Mouse (Mus musculus) heart, adult 11 months (tissue): ENCODE measurements at regions not wholly inside any gene's neighbourhood (a gene's known extent, or its start where the extent isn't known, plus 50 kb on each side); places are given as distances from the start of the nearest gene placed in this dataset.
A peak's percentile ranks its signal among the peaks of the same experiment; 100 is the strongest.

ENCODE experiments used
- DNase-seq: peaks from one replicate; pipeline ENCODE4 v3.0.0; 2022

GRCm38 (mm10) chr13:78717686-78718431 is 518.3 kb upstream of the Nr2f1 start:
- no peak for DNase-seq

- no peak for DNase-seq
Observed at GRCm38 (mm10) chr13:78717159-78717558, 517.6 kb upstream of the Nr2f1 start.

DNA sequence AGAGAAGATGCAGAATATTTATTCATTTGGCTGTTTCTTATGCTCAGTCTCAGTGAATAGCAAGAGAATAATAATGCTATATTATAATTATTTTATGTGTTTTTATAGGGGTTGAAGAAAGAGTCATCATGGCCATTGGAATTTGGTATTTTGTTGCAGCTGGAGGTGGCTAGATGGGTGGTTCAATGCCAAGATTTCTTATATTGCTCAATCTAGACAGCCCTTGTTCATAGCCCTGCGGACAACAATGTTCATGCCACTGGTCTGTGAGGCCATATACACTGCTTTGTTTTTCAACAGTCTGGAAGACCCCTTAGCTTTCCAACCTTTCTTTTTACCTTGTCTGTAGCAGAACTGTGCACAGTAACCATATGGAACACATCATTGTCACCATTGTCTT is 505.1 kb upstream of the Nr2f1 start:
- DNase-seq: no peak

GRCm38 (mm10) chr13:78697814-78698519 is 498.4 kb upstream of the Nr2f1 start:
- DNase-seq: no peak

GRCm38 (mm10) chr13:78679255-78679895 is 479.8 kb upstream of the Nr2f1 start:
- DNase-seq: no peak

DNA sequence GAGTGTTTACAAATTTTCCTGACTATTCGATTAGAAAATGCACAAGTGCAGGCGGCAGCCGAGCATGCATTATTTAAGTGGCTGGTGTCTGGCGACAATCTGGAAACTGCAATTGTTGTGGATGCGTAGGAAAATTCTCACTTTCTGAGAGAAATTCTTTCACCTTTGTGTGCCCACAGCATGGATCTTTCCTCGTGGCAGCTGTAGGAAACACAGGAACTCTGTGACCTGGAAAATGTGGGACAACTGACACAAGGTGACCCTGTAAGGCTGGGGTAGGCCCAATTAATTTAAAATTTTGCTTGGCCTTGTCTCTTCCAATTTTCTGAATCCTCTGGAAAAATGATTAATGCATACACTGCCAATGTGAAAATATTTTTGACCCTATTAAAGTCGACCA is 478.7 kb upstream of the Nr2f1 start:
- DNase-seq: no peak

DNA sequence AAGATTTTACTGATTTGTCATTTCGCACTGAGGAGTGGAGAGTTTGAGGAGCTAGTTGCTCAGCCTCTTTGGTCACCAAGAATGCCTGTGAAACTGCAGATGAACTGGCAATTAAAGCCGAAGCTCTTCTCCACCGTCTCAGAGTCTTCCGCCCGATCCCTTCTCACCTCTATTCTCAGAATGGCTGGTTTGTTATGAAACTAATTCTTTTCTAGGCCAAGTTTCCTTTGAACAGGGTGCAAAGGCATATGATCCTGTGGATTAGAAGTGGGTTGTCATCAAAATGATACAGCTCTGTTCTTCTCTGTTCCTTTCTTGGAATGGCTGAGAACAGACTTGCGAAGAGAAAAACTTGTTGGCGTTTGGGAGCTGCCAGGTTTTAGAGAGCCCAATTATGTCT is 458.7 kb upstream of the Nr2f1 start:
- no peak for DNase-seq

GRCm38 (mm10) chr13:78656766-78657165 is 457.2 kb upstream of the Nr2f1 start:
- DNase-seq: no peak

GRCm38 (mm10) chr13:78656196-78656595 is 456.6 kb upstream of the Nr2f1 start:
- no peak for DNase-seq

DNA sequence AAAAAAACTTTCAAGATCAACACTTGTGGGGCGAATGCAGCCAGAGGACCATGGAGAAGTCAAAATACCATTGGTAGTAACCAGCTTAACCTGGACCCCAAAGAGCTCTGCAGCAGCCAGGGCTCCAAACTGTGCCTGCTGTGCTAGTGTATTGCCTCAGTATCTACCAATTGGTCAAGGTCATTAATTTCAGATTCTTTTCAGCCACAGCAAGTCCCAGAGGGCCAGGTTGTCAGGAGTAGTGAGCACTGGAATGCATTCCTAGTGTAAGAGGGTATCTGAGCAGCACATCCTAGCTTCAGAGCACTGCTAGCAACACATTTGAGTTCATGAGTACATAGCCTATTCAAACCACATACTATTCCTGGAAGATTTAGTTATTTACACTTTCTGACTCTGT is 451.3 kb upstream of the Nr2f1 start:
- DNase-seq: no peak

DNA sequence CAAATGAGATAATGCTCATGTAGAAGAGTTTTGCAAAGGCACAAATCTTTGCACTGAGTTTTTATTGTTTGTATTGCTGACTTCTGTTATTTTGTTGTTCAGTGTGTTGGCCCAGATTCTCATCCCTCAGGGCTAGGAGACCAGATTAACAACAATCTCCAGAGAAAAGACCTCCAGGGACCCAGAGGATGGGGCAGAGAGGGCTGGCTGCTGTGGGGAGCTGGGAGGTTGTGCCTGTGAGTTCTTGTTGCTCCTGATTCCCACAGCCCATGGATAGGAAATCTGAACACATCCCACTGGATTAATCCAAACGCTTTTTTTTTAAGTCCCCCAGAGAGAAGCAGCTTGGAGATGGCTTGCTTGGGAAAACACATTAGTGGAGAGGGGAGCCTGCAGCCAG is 445.0 kb upstream of the Nr2f1 start:
- peak; percentile 97 for DNase-seq

GRCm38 (mm10) chr13:78643023-78643422 is 443.5 kb upstream of the Nr2f1 start:
- no peak for DNase-seq

DNA sequence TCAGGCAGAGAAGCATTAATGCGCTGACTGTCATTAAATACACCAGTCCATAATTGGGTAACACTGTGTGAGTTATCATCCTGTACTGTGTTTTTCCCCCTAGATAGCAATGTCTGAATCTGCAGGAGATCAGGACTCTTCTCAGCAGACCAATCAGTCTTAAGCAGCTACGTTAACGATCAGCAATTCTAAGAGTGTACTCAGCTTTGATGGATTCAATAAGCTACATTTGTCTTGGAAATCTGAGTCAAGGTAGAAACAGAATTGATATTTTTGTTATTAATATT is 442.8 kb upstream of the Nr2f1 start:
- no peak for DNase-seq

DNA sequence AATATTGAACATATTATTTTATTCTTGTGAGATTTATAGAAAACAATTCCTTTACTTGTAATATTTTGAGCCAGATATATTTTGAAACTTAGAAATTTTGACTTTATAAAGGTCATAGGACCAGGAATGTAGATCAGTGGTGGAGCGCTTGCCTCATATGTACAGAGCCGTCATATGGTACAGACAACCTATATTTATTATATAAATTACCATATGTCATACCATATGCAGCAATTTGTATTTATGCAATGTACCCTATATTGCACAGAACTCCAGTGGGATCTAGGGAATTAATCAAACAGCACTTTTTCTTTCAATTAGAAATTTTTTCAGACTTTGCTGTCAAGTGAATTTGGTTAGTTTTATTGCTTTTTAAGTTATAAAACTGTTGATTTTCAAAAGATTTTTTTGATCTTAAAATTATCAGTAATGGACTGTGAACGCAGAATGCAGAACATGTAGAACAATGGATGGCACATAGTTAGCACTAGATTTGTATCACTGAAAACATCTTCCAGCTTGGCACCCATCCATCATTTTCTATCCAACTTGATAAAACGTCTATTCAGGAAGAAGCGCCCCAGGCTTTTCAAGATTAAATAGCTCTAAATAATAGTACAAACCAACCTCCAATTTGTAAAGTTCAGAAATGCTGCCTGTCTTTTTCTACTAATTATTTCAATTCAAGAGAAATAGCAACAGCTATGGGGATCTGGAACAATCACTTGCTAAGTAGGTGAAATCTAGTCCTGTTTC is 442.3 kb upstream of the Nr2f1 start:
- DNase-seq: no peak

DNA sequence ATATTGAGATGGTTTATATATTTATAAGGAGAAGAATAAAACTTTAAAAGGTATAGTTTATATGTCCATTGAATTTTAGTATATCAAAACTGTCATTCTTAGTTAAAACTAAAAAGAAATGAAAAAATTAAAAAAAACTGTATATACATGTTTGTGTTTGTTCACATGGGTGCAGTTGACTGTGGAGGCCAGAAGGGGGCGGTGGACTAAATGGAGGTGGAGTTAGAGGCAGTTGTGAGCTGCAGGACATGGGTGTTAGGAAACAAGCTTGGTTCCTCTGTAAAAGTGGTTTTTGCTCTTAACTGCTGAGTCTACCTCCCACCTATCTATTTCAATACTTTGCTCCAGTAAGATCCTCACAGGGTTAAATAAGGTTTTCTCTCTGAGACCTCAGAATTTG is 440.8 kb upstream of the Nr2f1 start:
- DNase-seq: no peak

DNA sequence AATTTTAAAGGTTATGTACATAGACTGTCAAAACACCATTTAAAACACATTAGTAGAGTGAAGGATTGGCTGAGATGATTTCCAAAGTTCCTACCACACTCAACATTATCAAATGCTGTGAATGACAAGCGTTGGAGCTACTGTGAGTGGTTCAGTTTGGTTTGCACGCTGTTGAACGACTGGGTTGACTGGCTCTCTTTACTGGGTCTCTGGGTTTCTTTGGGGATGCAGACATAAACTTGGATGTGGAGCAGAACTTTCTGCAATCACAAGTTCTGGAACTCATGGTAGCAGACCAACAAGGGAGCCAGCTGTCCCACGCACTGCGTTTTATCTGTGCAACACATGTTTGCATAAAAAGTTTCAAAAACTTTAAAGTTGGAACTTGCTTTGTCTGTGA is 438.9 kb upstream of the Nr2f1 start:
- DNase-seq: peak; percentile 87

DNA sequence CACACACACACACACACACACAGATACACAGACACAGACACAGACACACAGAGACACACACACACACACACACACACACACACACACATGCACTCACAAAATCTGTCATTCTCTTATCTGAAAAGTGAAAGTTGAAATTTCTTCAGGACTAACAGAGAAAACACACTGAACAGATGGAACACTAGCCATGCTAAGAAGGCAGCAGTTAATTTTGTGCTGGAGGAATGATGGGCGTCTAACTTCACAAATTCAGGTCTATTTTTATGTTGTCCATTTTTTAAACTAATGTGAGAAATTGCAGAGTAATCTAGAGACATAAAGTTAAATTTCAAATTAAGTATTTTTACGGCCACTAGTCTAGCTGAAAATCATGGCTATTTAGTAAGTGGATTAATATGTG is 432.1 kb upstream of the Nr2f1 start:
- no peak for DNase-seq

GRCm38 (mm10) chr13:78629041-78629727 is 429.6 kb upstream of the Nr2f1 start:
- DNase-seq: no peak

DNA sequence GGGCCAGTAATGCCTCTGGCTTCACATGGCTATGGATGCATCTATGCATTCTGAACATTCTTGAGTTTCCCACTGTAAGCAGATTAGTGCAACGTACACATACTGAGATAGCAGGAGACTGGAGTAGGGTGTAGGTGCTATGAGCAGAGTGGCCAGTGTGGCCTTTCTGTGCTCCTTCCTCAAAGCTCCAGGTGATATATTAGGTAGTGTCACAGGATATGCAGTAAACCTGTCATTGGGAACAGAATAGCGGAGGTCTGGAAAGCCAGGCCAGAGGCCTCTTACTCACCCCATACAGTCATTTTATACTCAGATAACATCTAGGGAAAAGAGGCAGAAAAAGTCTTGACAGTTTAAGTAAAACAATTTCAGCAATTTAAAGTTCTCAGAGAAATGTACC is 424.1 kb upstream of the Nr2f1 start:
- no peak for DNase-seq

GRCm38 (mm10) chr13:78602861-78603211 is 403.3 kb upstream of the Nr2f1 start:
- no peak for DNase-seq

- no peak for DNase-seq
Observed at GRCm38 (mm10) chr13:78602211-78602860, 402.8 kb upstream of the Nr2f1 start.

DNA sequence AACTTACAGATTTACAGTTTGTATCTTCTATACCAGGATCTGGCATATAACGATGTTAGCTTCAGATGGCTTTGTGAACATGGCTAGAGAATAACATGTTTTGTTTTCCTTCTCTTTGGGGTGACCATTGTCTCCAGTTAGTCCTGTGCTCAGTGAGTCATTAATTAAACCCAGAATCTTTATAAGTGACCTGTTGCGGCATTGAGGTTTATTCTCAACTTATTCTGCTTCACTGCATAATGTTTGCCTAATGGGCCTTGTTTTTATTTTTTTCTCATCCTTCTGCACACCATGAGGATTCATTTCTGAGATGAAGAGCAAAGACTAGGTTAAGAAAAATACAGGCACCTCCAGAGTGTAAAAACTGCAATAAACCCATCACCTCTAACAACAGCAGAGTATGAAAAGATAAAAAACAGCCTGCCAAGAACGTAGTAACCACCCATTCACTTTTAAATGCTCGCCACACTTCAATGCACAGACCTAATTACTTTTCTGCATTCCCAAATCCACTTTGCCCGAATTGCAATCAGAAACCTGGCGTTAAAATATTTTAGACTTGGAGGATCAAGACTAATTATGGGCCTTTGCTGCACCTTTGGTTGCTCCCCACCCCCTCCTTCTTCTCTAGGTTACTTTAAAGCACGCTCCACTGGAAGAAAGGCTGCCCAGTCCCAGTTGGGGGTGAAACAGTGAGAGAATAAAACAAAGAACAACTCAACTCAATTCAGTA is 381.5 kb upstream of the Nr2f1 start:
- no peak for DNase-seq
